ENCODE assay signal across 13 mouse cellular contexts in genomic region chr5:42932106-42932505, GRCm38 (mm10).
"Had no signal": no experiment of that assay in that cellular context is flagged by ENCODE, and none has a peak within 500 bp of the region (broad histone marks: within the 10 kb centered on the region; RNA-seq: fewer than 3 reads in every experiment).

No protein-coding gene starts in this region.

- DNase-seq: lung, embryonic 14.5 days; lung, postnatal 10 days; lung, postnatal 4 days; midbrain, embryonic 14.5 days; retina, postnatal 1 day; right cerebral cortex, adult 18-20 months; right cerebral cortex, postnatal 25 days; right cerebral cortex, postnatal 4 days; spleen, adult 18-20 months; thymus, adult 18-20 months; thymus, postnatal 14 days; thymus, postnatal 36 days had no signal

- ATAC-seq: midbrain, embryonic 16.5 days had no signal
